Mouse (Mus musculus) embryonic facial prominence, embryonic 11.5 days (tissue): ENCODE results near the gene Sgms1. TPM values are rescaled to one million over a fixed set of nuclear protein-coding genes. Genes with fewer than 3 reads are reported as not detected.

Source experiments
- ATAC-seq: fragments of 200-750 bp; cut with Nextera tagmentation; replicated peaks from 2 replicates; pipeline ENCODE4 v1.8.0; 2017; ENCODE audit warnings: low read depth; ENCODE audit not compliant: insufficient number of reproducible peaks, low FRiP score, low TSS enrichment
- DNase-seq: peaks from one replicate; pipeline ENCODE4 v3.0.0-alpha.2; 2015; ENCODE audit warnings: low spot score
- H3K27ac ChIP-seq: fragments of 300-500 bp; sonication (generic); replicated peaks from 2 replicates; pipeline ENCODE4 v1.5.1; 2014; ENCODE audit warnings: mild to moderate bottlenecking, low read depth, low read length, control low read depth
- H3K27me3 ChIP-seq: fragments of 300-500 bp; sonication (generic); 2 replicates; pipeline ENCODE4 v1.6.1; 2014; ENCODE audit warnings: mild to moderate bottlenecking, low read length, moderate library complexity, mixed read lengths; ENCODE audit not compliant: control insufficient read depth, insufficient read depth
- H3K36me3 ChIP-seq: fragments of 300-500 bp; sonication (generic); replicated peaks from 2 replicates; pipeline ENCODE4 v1.6.1; 2014; ENCODE audit warnings: low read depth, mild to moderate bottlenecking, low read length, moderate library complexity, mixed read lengths; ENCODE audit not compliant: control insufficient read depth, insufficient read depth
- H3K4me1 ChIP-seq: fragments of 300-500 bp; sonication (generic); 2 replicates; pipeline ENCODE4 v1.6.1; 2014; ENCODE audit warnings: low read length, mixed read lengths; ENCODE audit not compliant: control insufficient read depth, insufficient read depth
- H3K4me2 ChIP-seq: fragments of 300-500 bp; sonication (generic); 2 replicates; pipeline ENCODE4 v1.6.1; 2014; ENCODE audit warnings: low read depth, mild to moderate bottlenecking, control low read depth, low read length, moderate library complexity
- H3K4me3 ChIP-seq: fragments of 300-500 bp; sonication (generic); 2 replicates; pipeline ENCODE4 v1.5.1; 2014; ENCODE audit warnings: low read depth, low read length, control low read depth
- H3K9ac ChIP-seq: fragments of 300-500 bp; sonication (generic); replicated peaks from 2 replicates; pipeline ENCODE4 v1.6.1; 2014; ENCODE audit warnings: mild to moderate bottlenecking, control low read depth, low read length
- H3K9me3 ChIP-seq: fragments of 300-500 bp; sonication (generic); replicated peaks from 2 replicates; pipeline ENCODE4 v1.6.1; 2016; ENCODE audit warnings: mild to moderate bottlenecking, low read length, inconsistent platforms, mixed read lengths; ENCODE audit not compliant: control insufficient read depth
- WGBS: fragments of 180-500 bp; shearing (Covaris S2); extraction: QIAGEN DNeasy Blood & Tissue Kit; methylation state at CpG from one replicate; pipeline ENCODE4 v1.1.7; 2014; 5-methylcytosine and 5-hydroxymethylcytosine counted together
- polyA plus RNA-seq: library from polyadenylated mRNA; unstranded; fragments of >200 nt; fragmentation: Nextera tagmentation; extraction: Ambion mirVana; gene quantifications from 2 replicates; pipeline ENCODE4 v1.2.1, GENCODE M21; 2014

Gene Sgms1
- polyA plus RNA-seq, 1 experiment from 2014 or later, result 12.2 TPM

DNA sequence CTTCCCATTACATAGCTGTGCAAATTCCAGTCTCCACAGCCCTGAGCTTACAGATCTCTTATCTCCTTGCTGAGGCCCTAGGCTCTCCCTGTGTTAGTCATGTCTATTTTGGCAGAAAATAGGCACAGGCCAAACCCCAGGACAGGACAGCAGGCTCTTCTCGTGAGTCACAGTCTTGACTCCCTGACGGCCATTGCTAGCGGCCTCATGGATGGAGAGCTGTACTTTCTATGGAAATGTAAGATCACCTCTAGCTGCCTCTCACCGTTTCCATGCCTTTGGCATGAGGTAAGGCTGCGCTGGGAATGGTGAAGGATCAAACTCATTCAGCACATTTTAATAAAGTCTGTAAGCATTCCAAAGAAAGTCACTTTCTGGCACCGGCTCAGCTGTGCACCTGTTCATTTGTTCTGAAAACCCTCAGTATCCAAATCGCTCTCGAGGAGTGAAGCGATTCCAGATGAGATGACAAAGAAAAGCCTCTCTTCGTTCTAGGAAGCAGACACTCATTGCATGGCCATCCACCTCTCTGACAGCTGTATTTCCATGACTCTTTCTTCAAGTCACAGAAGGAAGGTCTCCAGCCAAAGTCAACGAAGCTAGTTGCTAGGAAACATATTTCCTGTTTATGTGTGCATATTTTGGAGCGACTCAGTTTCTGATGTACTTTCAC, 97.3 kb downstream of the Sgms1 start:
- WGBS, result 79% methylated on average over 12 of the region's 12 CpGs
- no peaks in the 10 kb centered on the region for H3K36me3 ChIP-seq
- no peaks in the 10 kb centered on the region for H3K9me3 ChIP-seq
- no peak overlapping the region for H3K4me3 ChIP-seq
- DNase-seq, result no peak
- no peaks in the 10 kb centered on the region for H3K4me1 ChIP-seq
- no peak overlapping the region for H3K4me2 ChIP-seq
- no peak overlapping the region for H3K27ac ChIP-seq
- H3K9ac ChIP-seq, result no peak overlapping the region
- ATAC-seq, result no peak
- no peaks in the 10 kb centered on the region for H3K27me3 ChIP-seq

DNA sequence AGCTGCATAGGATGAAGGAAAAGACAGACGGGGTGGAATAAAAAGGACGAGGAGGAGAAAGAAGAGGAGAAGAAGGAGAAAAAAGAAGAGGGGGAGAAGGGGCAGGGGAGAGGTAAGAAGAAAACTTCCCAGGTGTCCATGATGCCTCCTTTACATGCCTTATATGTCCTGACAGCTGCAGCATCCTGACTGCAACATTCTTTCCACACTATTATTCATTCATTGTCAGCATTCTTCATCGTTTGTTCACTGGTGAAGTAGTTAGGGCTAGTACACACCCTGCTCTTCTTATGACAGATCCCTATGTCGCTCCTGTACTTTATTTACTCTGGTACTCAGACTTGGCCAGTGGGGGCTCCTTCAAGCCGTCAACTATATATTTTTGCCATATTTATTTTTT, 98.4 kb downstream of the Sgms1 start:
- H3K4me3 ChIP-seq, result no peak overlapping the region
- no peak overlapping the region for H3K27ac ChIP-seq
- ATAC-seq, result no peak
- H3K9ac ChIP-seq, result no peak overlapping the region
- no peak overlapping the region for H3K4me2 ChIP-seq
- no peaks in the 10 kb centered on the region for H3K9me3 ChIP-seq
- H3K4me1 ChIP-seq, result no peaks in the 10 kb centered on the region
- 84% methylated on average over 5 of the region's 5 CpGs for WGBS
- no peak for DNase-seq
- H3K36me3 ChIP-seq, result no peaks in the 10 kb centered on the region
- H3K27me3 ChIP-seq, result no peaks in the 10 kb centered on the region

DNA sequence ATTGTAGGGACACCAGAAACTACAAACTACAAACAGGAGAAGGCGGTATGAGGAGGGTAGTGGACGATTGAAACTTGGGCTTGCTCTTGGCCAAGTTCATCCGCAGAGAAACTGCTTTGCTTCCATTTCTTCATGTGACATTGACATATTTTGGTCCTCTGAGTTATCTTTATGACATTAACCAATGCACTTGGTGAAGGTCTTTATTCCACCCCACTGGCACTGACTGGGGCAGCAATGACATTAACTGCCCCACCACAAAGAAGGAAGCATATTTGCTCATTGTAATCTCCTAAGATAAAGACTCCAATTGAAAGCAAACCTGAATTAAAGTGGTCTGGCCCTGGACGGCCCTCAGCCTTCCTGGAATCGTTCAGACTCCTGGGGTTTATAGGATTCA, 100.6 kb downstream of the Sgms1 start:
- no peaks in the 10 kb centered on the region for H3K36me3 ChIP-seq
- 51% methylated on average over 5 of the region's 5 CpGs for WGBS
- ATAC-seq, result no peak
- no peak overlapping the region for H3K4me3 ChIP-seq
- H3K4me1 ChIP-seq, result no peaks in the 10 kb centered on the region
- H3K9ac ChIP-seq, result no peak overlapping the region
- H3K27ac ChIP-seq, result no peak overlapping the region
- no peak for DNase-seq
- no peak overlapping the region for H3K4me2 ChIP-seq
- H3K27me3 ChIP-seq, result no peaks in the 10 kb centered on the region
- H3K9me3 ChIP-seq, result no peaks in the 10 kb centered on the region

DNA sequence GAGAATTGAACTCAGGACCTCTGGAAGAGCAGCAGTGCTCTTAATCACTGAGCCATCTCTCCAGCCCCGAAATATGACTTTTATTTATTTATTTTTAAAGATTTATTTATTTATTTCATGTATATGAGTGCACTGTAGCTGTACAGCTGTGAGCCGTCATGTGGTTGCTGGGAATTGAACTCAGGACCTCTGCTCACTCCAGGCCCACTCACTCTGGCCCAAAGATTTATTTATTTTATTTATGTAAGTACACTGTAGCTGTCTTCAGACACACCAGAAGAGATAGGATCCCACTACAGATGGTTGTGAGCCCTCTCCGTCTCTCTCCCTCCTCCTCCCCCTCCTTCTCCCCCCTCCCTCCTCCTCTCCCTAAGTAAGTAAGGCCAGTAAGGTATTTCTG, 101.7 kb downstream of the Sgms1 start:
- DNase-seq (no peak), ATAC-seq (no peak)
- Histone ChIP-seq H3K27ac (no peak overlapping the region), H3K4me2 (no peak overlapping the region), H3K4me1 (no peaks in the 10 kb centered on the region), H3K9ac (no peak overlapping the region), H3K36me3 (no peaks in the 10 kb centered on the region), H3K4me3 (no peak overlapping the region), H3K9me3 (no peaks in the 10 kb centered on the region), H3K27me3 (no peaks in the 10 kb centered on the region)
- WGBS, result 68% methylated on average over 3 of the region's 3 CpGs

DNA sequence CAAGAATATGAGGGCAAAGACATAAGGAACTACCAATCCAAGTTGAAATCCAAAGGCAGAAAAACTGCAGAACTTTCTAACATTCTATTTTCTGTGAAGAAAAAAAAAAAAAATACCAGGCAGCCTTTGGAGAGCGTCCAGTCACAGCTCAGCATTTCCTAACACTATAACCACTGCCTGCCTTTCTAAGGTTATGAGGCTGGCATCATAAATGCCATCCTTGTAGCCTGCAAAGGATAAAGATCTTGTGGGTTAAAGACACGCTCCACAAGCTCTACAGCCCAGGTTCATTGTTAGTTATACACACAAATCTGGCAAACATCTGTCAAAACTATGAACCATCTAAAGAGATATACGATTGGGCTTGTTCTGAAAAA, 104.1 kb downstream of the Sgms1 start:
- 82% methylated on average over 3 of the region's 3 CpGs for WGBS
- no peak overlapping the region for H3K27ac ChIP-seq
- no peaks in the 10 kb centered on the region for H3K27me3 ChIP-seq
- DNase-seq (no peak), ATAC-seq (no peak)
- H3K36me3 ChIP-seq, result no peaks in the 10 kb centered on the region
- H3K4me2 ChIP-seq, result no peak overlapping the region
- H3K9ac ChIP-seq, result no peak overlapping the region
- H3K4me1 ChIP-seq, result no peaks in the 10 kb centered on the region
- no peak overlapping the region for H3K4me3 ChIP-seq
- H3K9me3 ChIP-seq, result no peaks in the 10 kb centered on the region

DNA sequence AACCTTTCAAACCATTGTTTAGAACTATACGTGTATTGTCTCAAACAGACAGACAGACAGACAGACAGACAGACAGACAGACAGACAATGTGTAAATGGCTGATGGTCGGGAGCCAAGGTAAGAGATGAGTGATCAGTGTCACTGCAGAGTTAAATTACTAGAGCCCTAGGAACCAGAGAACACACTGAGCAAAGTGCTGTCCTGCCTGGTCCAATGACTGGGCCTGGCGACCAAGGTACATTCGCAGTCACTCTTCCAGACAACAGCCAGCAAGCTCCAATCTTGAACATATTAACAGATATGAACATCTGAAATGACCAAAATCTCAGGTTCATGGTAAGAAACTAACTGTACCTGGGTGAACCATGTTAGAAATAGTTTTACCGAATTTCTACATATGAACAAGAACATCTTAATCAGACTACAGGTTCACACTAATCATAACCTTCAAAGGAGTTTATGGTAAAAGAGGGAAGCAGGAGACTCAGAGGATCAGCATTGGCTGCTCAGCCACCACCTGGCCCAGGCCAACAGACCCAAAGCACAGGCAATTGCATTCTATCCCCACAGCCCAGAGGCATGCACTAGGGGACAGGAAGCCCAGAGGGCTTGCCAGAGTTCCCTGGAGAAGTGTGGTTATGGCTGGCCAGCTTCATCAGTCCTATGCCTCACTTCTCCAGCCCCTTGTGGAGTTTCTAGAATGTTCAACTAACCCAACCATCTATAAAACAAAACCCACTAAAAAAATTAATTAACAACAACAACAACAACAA, 104.6 kb downstream of the Sgms1 start:
- Histone ChIP-seq H3K4me2 (no peak overlapping the region), H3K27ac (no peak overlapping the region), H3K9me3 (no peaks in the 10 kb centered on the region), H3K27me3 (no peaks in the 10 kb centered on the region), H3K4me1 (no peaks in the 10 kb centered on the region), H3K9ac (no peak overlapping the region), H3K36me3 (no peaks in the 10 kb centered on the region), H3K4me3 (no peak overlapping the region)
- DNase-seq (no peak), ATAC-seq (no peak)
- 93% methylated on average over 5 of the region's 5 CpGs for WGBS

DNA sequence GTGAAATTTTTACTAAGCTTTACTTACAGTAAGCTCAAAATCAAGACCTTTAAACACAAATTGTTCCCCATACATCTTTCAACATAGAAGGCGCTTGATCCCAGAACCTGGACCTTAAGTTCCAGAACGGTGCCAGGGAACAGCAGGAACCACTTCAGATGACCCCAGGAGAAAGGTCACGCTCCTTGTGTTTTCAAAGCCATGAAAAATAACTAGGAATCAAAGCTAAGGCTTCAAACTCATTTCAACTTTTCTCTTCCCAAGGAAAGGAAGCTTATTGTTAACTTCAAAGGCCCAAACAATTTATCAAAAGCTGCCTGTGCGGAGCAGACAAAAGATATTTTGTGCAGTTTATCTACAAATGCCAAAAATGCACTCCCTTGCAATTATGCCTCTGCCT, 107.6 kb downstream of the Sgms1 start:
- Histone ChIP-seq H3K4me1 (no peaks in the 10 kb centered on the region), H3K27me3 (no peaks in the 10 kb centered on the region), H3K4me3 (no peak overlapping the region), H3K9ac (no peak overlapping the region), H3K4me2 (no peak overlapping the region), H3K36me3 (no peaks in the 10 kb centered on the region), H3K27ac (no peak overlapping the region), H3K9me3 (no peaks in the 10 kb centered on the region)
- DNase-seq (no peak), ATAC-seq (no peak)
- 58% methylated on average over 4 of the region's 4 CpGs for WGBS

DNA sequence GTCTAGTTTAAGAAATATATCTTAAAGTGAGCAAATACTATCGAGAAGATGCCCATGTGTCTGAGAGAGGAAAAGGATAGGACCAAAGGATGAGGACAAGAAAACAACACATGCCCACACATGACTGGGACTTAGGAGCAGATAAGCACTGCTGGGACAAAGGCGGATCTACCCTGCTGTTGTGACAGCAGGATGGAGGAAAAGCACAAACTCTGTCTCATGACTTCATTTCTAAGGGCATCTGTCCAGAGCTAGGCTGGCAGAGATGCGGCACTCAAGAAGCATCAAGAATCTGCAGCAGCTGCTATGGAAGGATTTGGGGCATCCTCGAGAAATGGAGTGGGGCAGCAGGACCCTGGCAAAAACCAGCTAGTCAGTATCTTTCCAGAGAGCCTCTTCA, 109.1 kb downstream of the Sgms1 start:
- no peaks in the 10 kb centered on the region for H3K9me3 ChIP-seq
- H3K4me1 ChIP-seq, result no peaks in the 10 kb centered on the region
- WGBS, result 82% methylated on average over 4 of the region's 4 CpGs
- no peaks in the 10 kb centered on the region for H3K36me3 ChIP-seq
- H3K4me3 ChIP-seq, result no peak overlapping the region
- H3K4me2 ChIP-seq, result no peak overlapping the region
- DNase-seq (no peak), ATAC-seq (no peak)
- H3K27ac ChIP-seq, result 0 out of 2 replicates have a peak overlapping the region, but pooled peaks have one; percentile 13
- H3K27me3 ChIP-seq, result no peaks in the 10 kb centered on the region
- no peak overlapping the region for H3K9ac ChIP-seq
